Mouse (Mus musculus): ENCODE data around the gene Mup8.
"Not testable (repeated sequence)": the region's sequence is repeated elsewhere in the genome, so short reads cannot be mapped to it uniquely, and the experiment has no call there.

Mup8 gene

GRCm38 (mm10) chr4:60222499-60222898 lies at the start of gene Mup8:
Mup8 (minus strand) TSS chr4:60222599.
- DNase-seq (ENCODE audit: low spot score) = not testable (repeated sequence)

DNA sequence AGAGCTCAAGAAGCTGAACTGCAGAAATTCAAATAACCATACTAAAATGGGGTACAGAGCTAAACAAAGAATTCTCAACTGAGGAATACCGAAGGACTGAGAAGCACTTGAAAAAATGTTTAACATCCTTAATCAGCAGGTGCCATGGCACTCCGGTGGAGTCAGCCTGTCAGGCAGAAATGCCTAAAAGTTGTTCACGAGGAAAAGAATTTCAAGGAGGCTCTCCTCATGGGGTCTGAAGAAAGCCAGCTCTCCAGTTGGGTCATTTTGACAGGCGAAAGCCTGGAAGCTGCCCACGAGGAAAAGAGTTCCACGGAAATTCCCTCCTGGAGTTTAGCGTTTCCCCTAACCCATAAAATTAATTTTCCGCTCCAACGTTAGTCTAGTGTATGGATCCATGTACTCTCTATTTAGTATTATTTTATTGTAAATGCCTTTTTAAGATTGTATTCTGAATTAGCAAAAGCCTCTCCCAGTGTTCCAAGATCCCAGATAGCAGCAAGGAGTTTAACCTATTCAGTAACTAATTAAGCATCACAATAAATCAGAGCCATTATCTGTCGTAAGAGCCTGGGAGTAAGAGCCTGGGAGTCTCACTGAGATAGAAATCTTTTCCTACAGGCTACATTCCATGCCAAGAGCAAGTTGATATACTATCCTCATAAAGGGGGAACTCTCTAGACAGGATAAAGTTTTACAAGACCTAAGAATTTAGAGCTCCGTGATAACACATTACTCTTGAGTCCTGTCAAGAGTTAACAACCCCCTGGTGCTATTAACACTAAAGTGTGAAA lies 43.8 kb upstream of the Mup8 start:
- DNase-seq (ENCODE audit: low spot score) = not testable (repeated sequence)

DNA sequence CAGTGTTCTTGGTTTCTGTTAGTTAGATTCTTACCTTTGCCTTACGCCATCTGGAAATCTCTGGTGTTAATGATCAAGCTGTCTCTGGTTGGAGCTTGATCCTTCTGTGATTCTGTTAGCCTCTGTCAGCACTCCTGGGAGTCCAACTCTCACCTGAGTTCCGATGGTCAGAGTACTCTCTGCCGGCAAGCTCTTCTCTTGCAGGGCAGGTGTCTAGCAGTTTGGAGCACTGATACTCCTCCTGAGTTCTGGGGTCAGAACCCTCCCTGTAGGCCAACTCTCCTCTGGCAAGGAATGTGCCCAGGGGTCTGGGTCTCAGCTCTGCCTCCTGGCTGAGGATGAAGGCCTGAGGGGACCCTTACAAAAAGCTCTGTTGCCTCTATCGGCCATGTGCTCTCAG lies 40.3 kb upstream of the Mup8 start:
- DNase-seq (ENCODE audit: low spot score) = not testable (repeated sequence)
